Mouse (Mus musculus) liver, adult (tissue): ENCODE data around the gene Tada2a.

Experiments used
- GATA4 ChIP-seq: IDR thresholded peaks from 2 replicates; pipeline ENCODE4 v1.6.1; 2014; ENCODE audit warnings: mild to moderate bottlenecking, low read length; ENCODE audit not compliant: insufficient replicate concordance

The Tada2a gene

DNA sequence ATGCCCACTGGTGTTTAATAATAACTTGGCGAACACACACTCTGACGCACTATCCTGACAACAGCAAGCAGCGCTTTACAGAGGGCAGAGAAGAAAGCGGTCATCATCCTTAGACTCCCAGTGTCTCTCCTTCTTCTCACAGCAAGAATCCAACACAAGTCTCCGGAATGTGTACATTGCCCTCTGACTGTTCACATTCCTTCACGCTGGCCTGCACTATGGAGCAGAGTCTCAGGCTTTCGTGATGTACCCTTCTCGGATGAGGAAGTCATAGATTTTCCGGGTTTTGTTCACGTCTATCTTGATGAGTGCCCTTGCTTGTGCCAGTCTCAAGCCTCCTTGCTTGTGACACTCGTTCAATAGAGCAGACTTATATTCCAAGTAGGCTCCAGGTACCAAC is 50.0 kb downstream of the Tada2a start:
- TF ChIP-seq GATA4 = no peak

- TF ChIP-seq GATA4 = no peak
Measured at GRCm38 (mm10) chr11:84078601-84079000, 50.8 kb downstream of the Tada2a start.

DNA sequence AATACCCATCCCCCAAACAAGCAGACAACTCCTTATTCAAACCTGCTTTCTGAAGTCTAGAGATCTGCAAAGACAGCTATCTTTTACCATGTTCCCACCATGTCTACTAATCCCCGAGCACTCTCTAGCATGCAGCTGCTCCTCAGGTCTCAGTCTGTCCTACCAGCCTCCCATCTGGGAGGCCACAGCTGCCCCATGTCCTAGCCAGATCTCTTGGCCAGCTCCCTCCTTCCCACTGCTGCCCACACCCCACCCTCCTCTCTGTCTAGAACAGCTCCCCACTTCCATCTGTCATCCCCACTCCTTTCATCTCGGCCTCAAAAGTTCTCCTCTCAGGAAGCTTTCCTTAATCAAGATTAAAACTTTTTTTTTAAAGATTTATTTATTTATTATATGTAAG is 52.4 kb downstream of the Tada2a start:
- TF ChIP-seq GATA4 = no peak

DNA sequence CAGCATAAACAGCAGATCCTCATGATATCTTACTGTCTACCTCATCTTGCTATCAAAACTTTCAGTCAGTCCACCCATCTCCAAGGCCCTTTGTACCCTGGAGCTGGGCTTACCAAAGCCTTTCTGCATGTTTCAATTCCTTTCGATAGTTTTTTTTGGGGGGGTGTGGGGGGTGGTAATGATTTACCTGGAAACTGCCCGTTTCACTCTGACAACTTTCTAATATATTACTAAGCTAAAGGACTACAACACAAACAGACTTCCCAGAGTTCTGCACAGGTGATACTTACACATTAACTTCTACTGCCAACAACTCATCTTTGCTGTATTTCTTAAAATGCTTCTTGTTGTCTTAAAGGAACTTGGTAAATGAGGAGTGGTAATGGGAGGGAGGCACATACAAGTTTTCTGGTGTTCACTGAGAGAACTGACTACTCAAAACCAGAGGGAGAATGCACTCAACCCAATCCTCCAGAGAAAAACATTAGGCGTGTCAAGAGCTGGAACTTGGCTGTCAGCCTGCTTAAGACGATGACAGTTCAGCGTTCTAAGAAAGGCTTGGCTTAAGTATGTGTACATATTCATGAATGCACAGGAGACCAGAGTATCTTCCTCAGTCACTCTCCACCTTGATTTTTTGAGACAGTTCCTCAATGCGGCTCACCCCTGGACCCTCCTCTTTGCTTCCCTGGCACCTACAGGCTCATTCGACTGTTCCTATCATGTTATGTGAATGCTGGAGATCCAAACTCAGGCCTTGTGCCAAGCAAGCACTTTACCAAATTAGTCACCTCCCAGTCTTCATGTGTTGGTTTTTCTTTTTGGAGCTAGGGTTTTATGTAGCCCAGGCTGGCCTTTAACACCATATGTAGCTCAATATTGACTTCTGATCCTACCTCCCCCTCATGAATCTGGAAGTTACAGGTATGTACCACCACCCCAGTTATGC is 55.3 kb downstream of the Tada2a start:
- no peak for TF ChIP-seq GATA4

GRCm38 (mm10) chr11:84072904-84073651 is 56.3 kb downstream of the Tada2a start:
- TF ChIP-seq GATA4 = no peak

- TF ChIP-seq GATA4 = no peak
Measured at GRCm38 (mm10) chr11:84069034-84069370, 60.4 kb downstream of the Tada2a start, which contains the start of gene Dusp14. Gene Dusp14, minus strand, starts transcription at chr11:84069261.

GRCm38 (mm10) chr11:84068191-84069033 is 61.0 kb downstream of the Tada2a start:
- TF ChIP-seq GATA4 = no peak

DNA sequence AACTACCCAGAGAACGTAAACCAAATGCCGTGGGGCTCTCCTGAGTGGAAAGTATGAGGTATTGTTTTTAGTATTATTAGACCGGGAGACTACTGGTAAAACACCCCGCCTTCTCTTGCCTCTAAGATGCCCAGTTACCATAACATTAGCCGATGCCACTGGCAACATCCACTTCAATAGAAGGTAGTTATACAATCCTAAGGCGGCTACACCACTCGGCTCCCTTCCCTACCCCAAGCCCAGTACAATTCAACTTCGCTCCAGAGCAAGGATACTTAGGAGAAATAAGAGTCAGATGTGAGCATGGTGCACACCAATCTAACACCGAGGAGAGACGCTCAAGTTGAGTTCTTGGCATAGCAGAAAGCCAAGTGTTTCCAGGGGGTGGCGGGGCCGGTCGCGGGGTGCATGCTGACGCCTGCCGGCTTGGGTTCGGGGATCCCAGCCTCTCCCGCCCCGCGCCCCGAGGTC is 61.6 kb downstream of the Tada2a start:
- no peak for TF ChIP-seq GATA4

- TF ChIP-seq GATA4 = no peak
Measured at GRCm38 (mm10) chr11:84066927-84067645, 62.3 kb downstream of the Tada2a start.

DNA sequence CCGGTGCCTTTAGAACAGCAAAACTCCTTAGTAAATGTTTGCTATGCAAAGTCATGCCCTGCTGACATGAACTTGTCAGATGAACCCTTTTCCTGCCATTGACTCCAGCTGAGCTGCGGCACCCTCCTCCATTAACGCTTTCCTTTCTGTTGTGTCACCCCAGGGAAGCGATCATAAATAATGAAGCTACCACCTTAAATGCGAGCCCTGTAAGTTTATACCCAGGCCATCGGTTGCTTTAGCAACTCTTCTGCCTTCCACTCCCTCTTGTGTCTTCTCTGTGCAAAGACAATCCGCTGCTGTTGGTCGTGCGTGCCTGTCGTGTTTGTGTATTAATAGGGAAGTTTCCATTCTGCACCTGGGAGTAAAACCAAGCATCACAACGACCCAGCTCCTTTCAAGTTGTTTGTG is 63.3 kb downstream of the Tada2a start:
- TF ChIP-seq GATA4 = no peak

- no peak for TF ChIP-seq GATA4
Measured at GRCm38 (mm10) chr11:84063631-84064209, 65.7 kb downstream of the Tada2a start.

- peak; percentile 54; the same call in 1 of the 2 replicates for TF ChIP-seq GATA4
Measured at GRCm38 (mm10) chr11:84062805-84063204, 66.6 kb downstream of the Tada2a start.

DNA sequence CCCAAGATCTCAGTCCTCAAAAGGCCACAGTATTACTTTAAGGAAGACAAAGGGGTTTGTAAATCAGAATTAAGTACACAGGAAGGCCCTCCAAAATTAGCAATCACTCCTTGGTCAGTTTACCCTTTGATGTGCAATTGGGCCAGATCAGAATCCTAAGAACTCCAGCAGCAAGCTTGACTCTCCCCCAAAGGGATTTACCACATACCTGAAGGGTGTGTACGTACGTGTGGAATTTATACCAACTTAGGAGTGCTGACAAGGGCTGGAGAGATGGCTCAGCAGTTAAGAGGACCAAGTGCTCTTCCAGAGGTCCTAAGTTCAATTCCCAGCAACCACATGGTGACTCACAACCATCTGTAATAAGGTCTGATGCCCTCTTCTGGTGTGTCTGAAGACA is 67.5 kb downstream of the Tada2a start:
- TF ChIP-seq GATA4 = no peak

DNA sequence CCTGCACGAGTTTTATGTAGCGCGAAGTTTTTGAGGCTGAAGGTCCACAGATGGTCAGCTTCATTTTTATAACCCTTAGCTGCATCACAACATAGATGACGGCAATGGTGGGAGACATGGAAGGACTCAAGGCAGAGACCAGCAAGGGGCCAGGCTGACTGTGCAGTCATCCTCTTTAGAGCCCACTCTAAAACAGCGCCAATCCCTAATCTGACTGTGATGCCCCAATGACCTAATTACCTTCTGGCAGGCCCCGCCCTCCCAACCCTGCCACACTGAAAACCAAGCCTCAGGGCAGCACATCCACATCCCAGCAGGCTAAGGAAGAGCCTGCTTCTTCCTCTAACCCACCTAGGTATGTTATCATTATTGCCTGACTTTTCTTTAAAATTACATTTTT is 68.8 kb downstream of the Tada2a start:
- TF ChIP-seq GATA4 = no peak
